Mouse (Mus musculus) heart, embryonic 14.5 days (tissue): ENCODE measurements around the gene Rnf152. TPM values are rescaled to one million over a fixed set of nuclear protein-coding genes. Genes with fewer than 3 reads are reported as not detected.
A peak's percentile ranks its signal among the peaks of the same experiment; 100 is the strongest.

Experiments used
- ATAC-seq: fragments of 200-750 bp; cut with Nextera tagmentation; 2 replicates; pipeline ENCODE4 v1.8.0; 2017; ENCODE audit warnings: low read depth, moderate TSS enrichment; ENCODE audit not compliant: insufficient number of reproducible peaks, insufficient read depth, low FRiP score
- H3K27ac ChIP-seq, 2 experiments: fragments of 200-500 bp in 1 of 2; fragments of 300-500 bp in 1 of 2; sonication (generic) in 1 of 2; replicated peaks in 1 of 2; 2 replicates each; pipeline ENCODE4 v1.5.1; 2012 to 2014; ENCODE audit warnings: low read depth in 2 of 2, low read length in 2 of 2, control low read depth in 1 of 2, mild to moderate bottlenecking in 1 of 2, mixed read lengths in 1 of 2; ENCODE audit not compliant: control insufficient read depth in 1 of 2, insufficient read depth in 1 of 2
- H3K27me3 ChIP-seq: fragments of 300-500 bp; sonication (generic); 2 replicates; pipeline ENCODE4 v1.6.1; 2014; ENCODE audit warnings: mild to moderate bottlenecking, low read length, control low read depth; ENCODE audit not compliant: control insufficient read depth, insufficient read depth
- H3K36me3 ChIP-seq: fragments of 300-500 bp; sonication (generic); 2 replicates; pipeline ENCODE4 v1.6.1; 2014; ENCODE audit warnings: mild to moderate bottlenecking, control low read depth, low read length, mixed read lengths; ENCODE audit not compliant: control insufficient read depth, insufficient read depth
- H3K4me1 ChIP-seq, 2 experiments: fragments of 200-500 bp in 1 of 2; fragments of 300-500 bp in 1 of 2; sonication (generic) in 1 of 2; 2 replicates each; pipeline ENCODE4 v1.6.1; 2012 to 2014; ENCODE audit warnings: low read length in 2 of 2, control low read depth in 1 of 2, mixed read lengths in 1 of 2; ENCODE audit not compliant: control insufficient read depth in 2 of 2, insufficient read depth in 2 of 2
- H3K4me2 ChIP-seq: fragments of 300-500 bp; sonication (generic); 2 replicates; pipeline ENCODE4 v1.6.1; 2014; ENCODE audit warnings: mild to moderate bottlenecking, low read length
- H3K4me3 ChIP-seq, 2 experiments: fragments of 200-500 bp in 1 of 2; fragments of 300-500 bp in 1 of 2; sonication (generic) in 1 of 2; 2 replicates each; pipeline ENCODE4 v1.5.1; 2012 to 2014; ENCODE audit warnings: low read length in 2 of 2, mild to moderate bottlenecking in 2 of 2, control low read depth in 1 of 2, low read depth in 1 of 2, moderate library complexity in 1 of 2; ENCODE audit not compliant: control insufficient read depth in 1 of 2, insufficient read depth in 1 of 2
- H3K9ac ChIP-seq: fragments of 300-500 bp; sonication (generic); 2 replicates; pipeline ENCODE4 v1.6.1; 2014; ENCODE audit warnings: mild to moderate bottlenecking, low read length
- H3K9me3 ChIP-seq: fragments of 300-500 bp; sonication (generic); 2 replicates; pipeline ENCODE4 v1.6.1; 2016; ENCODE audit warnings: low read length, control low read depth; ENCODE audit not compliant: control insufficient read depth
- WGBS: fragments of 180-500 bp; shearing (Covaris S2); extraction: QIAGEN DNeasy Blood & Tissue Kit; methylation state at CpG from one replicate; pipeline ENCODE4 v1.1.7; 2014; 5-methylcytosine and 5-hydroxymethylcytosine counted together
- polyA plus RNA-seq: library from polyadenylated mRNA; unstranded; fragments of >200 nt; fragmentation: Nextera tagmentation; extraction: Ambion mirVana; gene quantifications from 2 replicates; pipeline ENCODE4 v1.2.1, GENCODE M21; 2014

Gene Rnf152
- polyA plus RNA-seq, 1 experiment from 2014 or later = 0.34 TPM

DNA sequence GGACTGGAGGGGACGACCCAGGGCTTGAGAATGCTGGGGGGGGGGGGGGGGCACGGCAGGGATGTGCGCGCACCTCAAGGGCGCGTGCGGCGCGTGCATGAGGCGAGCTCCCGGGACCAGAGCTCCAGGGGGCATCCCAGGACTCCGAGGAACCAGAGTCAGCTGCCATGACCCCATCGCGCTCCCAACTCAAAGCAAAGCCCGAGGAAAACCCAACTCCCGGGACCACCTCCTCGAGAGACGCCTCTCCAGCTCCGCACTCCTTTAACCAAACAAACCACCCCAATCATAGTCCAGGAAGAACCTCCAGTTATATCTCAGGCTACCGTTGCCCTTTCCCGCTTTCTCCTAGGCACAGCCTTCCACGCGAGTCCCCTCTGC lies 610 bp downstream of the Rnf152 start:
- H3K9me3 ChIP-seq = no peaks in the 10 kb centered on the region
- H3K4me1 ChIP-seq = peaks cover 5 to 6% of the 10 kb centered on the region in 2 experiments; a peak in 3 of 4 replicates
- under 1% methylated on average over 22 of the region's 23 CpGs for WGBS
- peak overlapping the region; percentile 98 for H3K4me2 ChIP-seq
- H3K27me3 ChIP-seq = peaks cover 4% of the 10 kb centered on the region
- ATAC-seq = 0 out of 2 replicates have a peak, but pooled peaks have one; percentile 21
- H3K36me3 ChIP-seq = no peaks in the 10 kb centered on the region
- H3K9ac ChIP-seq = peak overlapping the region; percentile 73
- H3K4me3 ChIP-seq = peak overlapping the region; percentile 87
- H3K27ac ChIP-seq = no peak overlapping the region

DNA sequence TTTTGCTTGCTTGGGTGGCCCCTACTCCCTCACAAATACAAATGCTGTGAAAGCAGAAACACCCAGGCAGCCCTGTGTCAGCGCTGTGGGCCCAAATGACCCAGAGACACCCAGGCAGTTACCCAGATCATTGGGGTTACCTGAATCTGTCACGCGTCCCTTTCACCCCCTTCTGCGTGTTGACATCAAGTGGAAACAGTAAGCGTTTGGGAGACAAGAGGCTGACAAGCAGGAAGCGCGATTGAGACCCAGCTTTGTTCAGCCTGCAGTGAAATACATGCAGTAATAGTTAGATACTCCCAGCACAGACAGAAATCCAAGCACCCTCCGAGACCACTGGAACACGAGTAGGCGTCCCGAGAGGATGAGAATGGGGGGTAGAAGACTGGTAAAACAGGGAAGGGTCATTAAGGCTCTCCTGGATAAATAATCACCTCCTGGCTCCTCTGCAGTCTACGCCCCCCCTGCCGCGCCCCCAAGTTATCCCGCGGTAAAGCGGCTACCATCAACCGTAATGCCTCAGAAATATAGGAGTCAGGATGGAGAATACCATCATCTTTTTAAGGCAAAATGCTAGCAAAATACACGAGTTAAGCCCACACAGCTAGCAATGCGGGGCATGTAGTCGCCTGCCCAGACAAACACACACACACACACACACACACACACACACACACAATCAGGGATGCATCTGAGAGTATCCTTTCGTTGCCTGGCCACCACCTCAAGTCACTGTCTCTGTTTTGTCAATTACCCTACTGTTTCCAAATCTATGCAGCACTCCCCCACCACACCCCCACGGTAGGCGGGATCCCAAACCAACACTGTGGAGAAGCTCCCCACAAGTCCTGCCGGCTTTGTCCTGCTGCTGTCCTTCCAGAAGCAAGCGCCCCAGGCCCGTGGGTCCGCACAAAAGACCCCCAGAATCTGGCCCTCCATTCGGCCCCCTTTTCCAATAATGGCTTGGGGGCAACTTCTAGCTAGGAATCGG lies 1.3 kb downstream of the Rnf152 start:
- Histone ChIP-seq H3K4me2 (peak overlapping the region; percentile 98), H3K4me1 (peaks cover 5 to 6% of the 10 kb centered on the region in 2 experiments; a peak in 3 of 4 replicates), H3K27me3 (peaks cover 4% of the 10 kb centered on the region; the same call in 1 of the 2 replicates), H3K36me3 (no peaks in the 10 kb centered on the region), H3K9me3 (no peaks in the 10 kb centered on the region), H3K27ac (no peak overlapping the region), H3K9ac (peak overlapping the region; percentile 73), H3K4me3 (peak overlapping the region; percentile 87)
- ATAC-seq = no peak
- 4% methylated on average over 30 of the region's 30 CpGs for WGBS

DNA sequence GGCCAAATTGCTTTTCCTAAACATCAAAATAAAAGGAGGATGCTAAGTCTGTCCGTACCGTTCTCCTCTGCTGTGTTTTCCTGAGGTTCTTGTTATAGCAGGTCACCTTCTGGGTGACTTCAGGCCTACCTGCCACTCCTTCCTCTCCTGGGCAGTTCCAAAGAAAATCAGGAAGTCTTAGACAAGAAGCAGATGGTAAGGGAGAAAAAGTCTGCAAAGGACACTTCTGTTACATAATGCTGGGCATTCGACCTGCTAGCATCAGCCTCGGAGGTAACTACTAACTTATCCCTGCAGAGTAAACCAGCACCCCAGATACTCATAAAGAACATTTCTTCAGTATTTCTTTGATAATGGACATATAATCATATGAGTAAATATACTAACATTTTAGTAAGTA lies 4.7 kb downstream of the Rnf152 start:
- 87% methylated on average over 4 of the region's 4 CpGs for WGBS
- no peak overlapping the region for H3K9ac ChIP-seq
- H3K27me3 ChIP-seq = peaks cover 4% of the 10 kb centered on the region; the same call in 1 of the 2 replicates
- H3K27ac ChIP-seq = no peak overlapping the region
- H3K4me1 ChIP-seq = peaks cover 5 to 6% of the 10 kb centered on the region in 2 experiments; a peak in 3 of 4 replicates
- H3K4me2 ChIP-seq = no peak overlapping the region
- no peaks in the 10 kb centered on the region for H3K9me3 ChIP-seq
- H3K36me3 ChIP-seq = no peaks in the 10 kb centered on the region
- no peak overlapping the region for H3K4me3 ChIP-seq
- no peak for ATAC-seq

DNA sequence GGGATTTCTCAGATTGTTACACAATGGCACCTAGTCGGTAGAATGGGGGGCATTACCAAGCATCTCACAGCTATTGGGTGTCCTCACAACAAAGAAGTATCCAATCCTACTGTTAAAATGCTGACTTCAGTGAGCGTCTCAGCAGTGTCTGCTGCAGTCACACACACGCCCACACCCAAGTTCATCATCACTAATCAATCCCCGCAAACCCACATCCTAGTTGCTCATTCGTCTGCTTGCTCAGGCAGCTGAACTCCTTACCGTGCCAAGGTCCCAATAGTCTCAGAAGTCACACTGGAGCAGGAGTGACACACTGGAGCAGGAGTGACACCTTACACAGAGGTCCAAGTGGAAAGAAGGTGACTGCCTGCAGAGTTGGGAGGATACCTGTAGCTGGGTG lies 14.2 kb downstream of the Rnf152 start:
- no peak overlapping the region for H3K4me2 ChIP-seq
- H3K4me1 ChIP-seq = peaks cover 2% of the 10 kb centered on the region in 2 experiments; a peak in 1 of 4 replicates
- H3K36me3 ChIP-seq = no peaks in the 10 kb centered on the region
- no peak overlapping the region for H3K27ac ChIP-seq
- no peaks in the 10 kb centered on the region for H3K9me3 ChIP-seq
- 91% methylated on average over 6 of the region's 6 CpGs for WGBS
- H3K4me3 ChIP-seq = no peak overlapping the region
- ATAC-seq = no peak
- no peak overlapping the region for H3K9ac ChIP-seq
- no peaks in the 10 kb centered on the region for H3K27me3 ChIP-seq

DNA sequence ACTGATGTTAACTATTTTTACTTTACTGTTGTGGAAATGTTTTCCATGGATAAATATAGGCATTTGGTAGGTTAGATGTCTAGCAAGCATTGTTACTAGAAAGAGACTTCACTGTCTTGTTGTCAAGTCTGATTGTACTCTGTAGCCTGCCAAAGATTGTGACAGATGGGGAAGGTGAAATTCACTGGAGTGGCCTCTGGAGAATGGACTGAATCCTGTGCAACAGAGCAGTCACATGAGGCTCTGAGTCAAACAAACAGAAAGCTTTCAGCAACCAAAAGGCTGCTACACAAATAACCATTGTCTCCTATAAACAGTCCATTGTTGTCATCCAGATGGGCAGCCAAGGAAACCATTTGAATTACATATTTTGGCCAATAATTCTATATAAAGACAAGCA lies 15.6 kb downstream of the Rnf152 start:
- Histone ChIP-seq H3K9me3 (no peaks in the 10 kb centered on the region), H3K4me1 (peaks cover 2% of the 10 kb centered on the region in 2 experiments; a peak in 1 of 4 replicates), H3K27me3 (no peaks in the 10 kb centered on the region), H3K9ac (no peak overlapping the region), H3K4me2 (no peak overlapping the region), H3K27ac (no peak overlapping the region), H3K36me3 (no peaks in the 10 kb centered on the region), H3K4me3 (no peak overlapping the region)
- no peak for ATAC-seq

DNA sequence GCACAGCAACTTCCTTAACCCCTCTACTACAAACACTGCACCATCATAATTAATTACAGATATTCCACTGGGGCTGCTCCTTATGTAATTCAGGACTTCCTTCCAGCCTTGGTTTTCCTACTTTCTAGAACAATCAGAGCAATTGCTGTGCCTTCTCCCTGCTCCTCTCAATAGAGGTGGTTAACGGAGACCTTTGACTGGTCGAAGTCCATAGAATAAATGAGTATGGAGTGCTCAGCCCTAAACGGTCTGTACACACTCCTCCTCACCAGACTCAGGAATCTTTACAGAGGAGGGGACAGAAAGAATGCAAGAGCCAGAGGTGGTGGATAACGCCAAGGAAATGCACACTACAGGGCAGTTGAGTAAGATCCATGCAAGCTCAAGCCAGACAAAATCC lies 19.1 kb downstream of the Rnf152 start:
- no peak for ATAC-seq
- H3K27me3 ChIP-seq = no peaks in the 10 kb centered on the region
- no peak overlapping the region for H3K9ac ChIP-seq
- 70% methylated on average over 4 of the region's 4 CpGs for WGBS
- H3K36me3 ChIP-seq = no peaks in the 10 kb centered on the region
- H3K4me3 ChIP-seq = no peak overlapping the region
- H3K4me2 ChIP-seq = no peak overlapping the region
- H3K4me1 ChIP-seq = peaks cover 2% of the 10 kb centered on the region in 2 experiments; a peak in 1 of 4 replicates
- no peak overlapping the region for H3K27ac ChIP-seq
- no peaks in the 10 kb centered on the region for H3K9me3 ChIP-seq

DNA sequence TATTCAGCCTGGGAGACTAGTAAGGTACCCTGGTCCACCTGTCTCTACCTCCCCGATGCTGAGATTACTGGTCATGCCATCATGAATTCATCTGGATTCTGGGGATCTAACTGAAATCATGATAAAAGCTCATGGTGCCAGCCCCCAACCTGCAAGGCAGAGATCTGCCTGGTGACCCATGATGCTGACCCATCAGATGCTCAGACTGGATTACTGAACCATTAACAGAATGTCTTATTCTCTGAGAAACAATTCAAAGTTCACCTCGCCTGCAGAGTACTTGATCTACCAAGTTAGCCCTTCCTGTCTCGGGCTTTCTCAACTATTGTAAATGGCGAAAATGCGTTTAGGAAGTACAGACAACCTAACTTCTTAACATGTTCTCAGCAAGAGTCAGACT lies 20.4 kb downstream of the Rnf152 start:
- Histone ChIP-seq H3K9ac (no peak overlapping the region), H3K36me3 (no peaks in the 10 kb centered on the region), H3K27ac (no peak overlapping the region), H3K4me2 (no peak overlapping the region), H3K27me3 (no peaks in the 10 kb centered on the region), H3K4me3 (no peak overlapping the region), H3K9me3 (no peaks in the 10 kb centered on the region), H3K4me1 (peaks cover 2% of the 10 kb centered on the region in 2 experiments; a peak in 1 of 4 replicates)
- ATAC-seq = no peak
- WGBS = 88% methylated on average over 5 of the region's 5 CpGs
